Mouse (Mus musculus): ENCODE data around the gene Slc29a4.

DNA sequence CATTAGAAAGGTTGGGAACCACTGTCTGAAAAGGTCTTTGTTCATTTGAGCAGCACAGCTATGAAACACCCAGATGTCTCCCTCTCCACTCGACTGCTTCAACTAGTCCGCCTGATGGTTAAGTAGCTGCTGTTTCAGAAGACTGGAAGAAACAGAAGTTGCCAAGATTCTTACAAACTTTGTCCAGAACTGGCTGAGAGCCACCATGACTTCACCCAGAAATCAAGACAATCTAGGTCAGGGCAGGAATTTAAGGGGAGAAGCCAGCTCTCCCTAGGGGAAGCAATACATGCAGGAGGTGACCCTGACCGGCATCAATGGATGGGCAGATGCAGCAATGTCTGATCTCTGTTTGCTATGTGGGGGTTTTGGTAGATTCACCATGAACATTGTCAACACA, 10.4 kb upstream of the Slc29a4 start:
- TF ChIP-seq POLR2A (IDR thresholded peaks at IDR 0.05; ENCODE audit: borderline replicate concordance, low read depth, low read length): no peak
- no peak for TF ChIP-seq CTCF (IDR thresholded peaks at IDR 0.05; ENCODE audit: low read depth, low read length)
